Mouse (Mus musculus) forebrain, embryonic 13.5 days (tissue): Measurements from ENCODE around the gene Btk. TPM values are rescaled to one million over a fixed set of nuclear protein-coding genes. Genes with fewer than 3 reads are reported as not detected.

ENCODE experiments used
- ATAC-seq: fragments of 200-750 bp; cut with Nextera tagmentation; 2 replicates; pipeline ENCODE4 v1.8.0; 2017
- H3K27ac ChIP-seq: fragments of 300-500 bp; sonication (generic); 2 replicates; pipeline ENCODE4 v1.5.1; 2015; ENCODE audit warnings: inconsistent platforms, mild to moderate bottlenecking, moderate library complexity
- H3K27me3 ChIP-seq: fragments of 300-500 bp; sonication (generic); 2 replicates; pipeline ENCODE4 v1.6.1; 2015; ENCODE audit warnings: mild to moderate bottlenecking, inconsistent platforms
- H3K36me3 ChIP-seq: fragments of 300-500 bp; sonication (generic); 2 replicates; pipeline ENCODE4 v1.6.1; 2015; ENCODE audit warnings: mild to moderate bottlenecking, inconsistent platforms; ENCODE audit not compliant: poor library complexity, severe bottlenecking
- H3K4me1 ChIP-seq: fragments of 300-500 bp; sonication (generic); 2 replicates; pipeline ENCODE4 v1.6.1; 2015; ENCODE audit warnings: inconsistent platforms
- H3K4me2 ChIP-seq: fragments of 300-500 bp; sonication (generic); 2 replicates; pipeline ENCODE4 v1.6.1; 2015; ENCODE audit warnings: inconsistent platforms, mild to moderate bottlenecking, moderate library complexity
- H3K4me3 ChIP-seq: fragments of 300-500 bp; sonication (generic); 2 replicates; pipeline ENCODE4 v1.5.1; 2015; ENCODE audit warnings: mild to moderate bottlenecking, inconsistent platforms
- H3K9ac ChIP-seq: fragments of 300-500 bp; sonication (generic); 2 replicates; pipeline ENCODE4 v1.6.1; 2015; ENCODE audit warnings: mild to moderate bottlenecking, inconsistent platforms
- H3K9me3 ChIP-seq: fragments of 300-500 bp; sonication (generic); replicated peaks from 2 replicates; pipeline ENCODE4 v1.6.1; 2016; ENCODE audit warnings: inconsistent platforms
- WGBS: fragments of 180-500 bp; shearing (Covaris S2); methylation state at CpG from one replicate; pipeline ENCODE4 v1.1.7; 2015; 5-methylcytosine and 5-hydroxymethylcytosine counted together
- polyA plus RNA-seq: library from polyadenylated mRNA; unstranded; fragments of >200 nt; fragmentation: Nextera tagmentation; extraction: Ambion mirVana; gene quantifications from 2 replicates; pipeline ENCODE4 v1.2.1, GENCODE M21; 2015

Btk gene
- polyA plus RNA-seq, 1 experiment from 2014 or later = 0.21 TPM

- peak overlapping the region; percentile 53 for H3K4me3 ChIP-seq
- H3K36me3 ChIP-seq = no peaks in the 10 kb centered on the region
- 16% methylated on average over 34 of the region's 43 CpGs for WGBS
- peak overlapping the region; percentile 90 for H3K27ac ChIP-seq
- ATAC-seq = peak; percentile 83
- peaks cover 24% of the 10 kb centered on the region for H3K4me1 ChIP-seq
- peak overlapping the region; percentile 65 for H3K9ac ChIP-seq
- H3K4me2 ChIP-seq = peak overlapping the region; percentile 61
- no peaks in the 10 kb centered on the region for H3K27me3 ChIP-seq
- H3K9me3 ChIP-seq = no peaks in the 10 kb centered on the region
These were observed 18.2 kb upstream of the Btk start for GRCm38 (mm10) chrX:134601380-134602120.

GRCm38 (mm10) chrX:134600659-134601379, 17.4 kb upstream of the Btk start, which contains the start of the genes Gla and Hnrnph2:
Gene Gla (minus strand): TSS chrX:134601125.
Gene Hnrnph2 (plus strand): TSS chrX:134601179.
- Histone ChIP-seq H3K4me3 (peak within 1 kb of the TSS; percentile 53), H3K36me3 (no peaks in the 10 kb centered on the region), H3K4me1 (peaks cover 24% of the 10 kb centered on the region), H3K27me3 (no peaks in the 10 kb centered on the region), H3K9ac (peak within 1 kb of the TSS; percentile 65), H3K4me2 (peak within 1 kb of the TSS; percentile 63), H3K9me3 (no peaks in the 10 kb centered on the region), H3K27ac (peak within 1 kb of the TSS; percentile 90)
- ATAC-seq = peak; percentile 99
- 16% methylated on average over 33 of the region's 33 CpGs for WGBS

GRCm38 (mm10) chrX:134599922-134600565, 16.7 kb upstream of the Btk start:
- peak overlapping the region; percentile 53 for H3K4me3 ChIP-seq
- peak; percentile 2; the same call in 1 of the 2 replicates for ATAC-seq
- no peaks in the 10 kb centered on the region for H3K9me3 ChIP-seq
- peak overlapping the region; percentile 61; the same call in 1 of the 2 replicates for H3K27ac ChIP-seq
- no peaks in the 10 kb centered on the region for H3K36me3 ChIP-seq
- H3K4me2 ChIP-seq = peak overlapping the region; percentile 63
- H3K27me3 ChIP-seq = no peaks in the 10 kb centered on the region
- peaks cover 24% of the 10 kb centered on the region for H3K4me1 ChIP-seq
- 32% methylated on average over 10 of the region's 10 CpGs for WGBS
- H3K9ac ChIP-seq = peak overlapping the region; percentile 62

- peaks cover 12% of the 10 kb centered on the region; the same call in 1 of the 2 replicates for H3K36me3 ChIP-seq
These were observed 6.5 kb upstream of the Btk start for GRCm38 (mm10) chrX:134589836-134590235.

GRCm38 (mm10) chrX:134588997-134589396, 5.6 kb upstream of the Btk start:
- H3K9me3 ChIP-seq = no peaks in the 10 kb centered on the region
- peaks cover 6% of the 10 kb centered on the region; the same call in 1 of the 2 replicates for H3K4me1 ChIP-seq
- H3K4me3 ChIP-seq = no peak overlapping the region
- H3K27ac ChIP-seq = no peak overlapping the region
- 87% methylated on average over 3 of the region's 3 CpGs for WGBS
- peaks cover 12% of the 10 kb centered on the region; the same call in 1 of the 2 replicates for H3K36me3 ChIP-seq
- H3K27me3 ChIP-seq = no peaks in the 10 kb centered on the region
- no peak overlapping the region for H3K4me2 ChIP-seq
- no peak overlapping the region for H3K9ac ChIP-seq
- ATAC-seq = no peak

More at GRCm38 (mm10) chrX:134589836-134590235, 6.5 kb upstream of the Btk start:
- Histone ChIP-seq H3K4me1 (peaks cover 6% of the 10 kb centered on the region; the same call in 1 of the 2 replicates), H3K9me3 (no peaks in the 10 kb centered on the region), H3K4me3 (no peak overlapping the region), H3K27me3 (no peaks in the 10 kb centered on the region), H3K9ac (no peak overlapping the region), H3K27ac (no peak overlapping the region), H3K4me2 (no peak overlapping the region)
- 65% methylated on average over 5 of the region's 5 CpGs for WGBS
- ATAC-seq = no peak

- 84% methylated on average over 4 of the region's 4 CpGs for WGBS
- H3K27ac ChIP-seq = no peak overlapping the region
- ATAC-seq = no peak
These were observed 4.9 kb upstream of the Btk start for GRCm38 (mm10) chrX:134588261-134588660.

GRCm38 (mm10) chrX:134586447-134586846, 3.1 kb upstream of the Btk start:
- WGBS = 44% methylated on average over 8 of the region's 8 CpGs
- H3K27me3 ChIP-seq = no peaks in the 10 kb centered on the region
- H3K27ac ChIP-seq = no peak overlapping the region
- no peaks in the 10 kb centered on the region for H3K9me3 ChIP-seq
- no peak for ATAC-seq
- H3K4me1 ChIP-seq = peaks cover 6% of the 10 kb centered on the region; the same call in 1 of the 2 replicates
- H3K36me3 ChIP-seq = peaks cover 12% of the 10 kb centered on the region; the same call in 1 of the 2 replicates
- H3K4me3 ChIP-seq = peak overlapping the region; percentile 52
- peak overlapping the region; percentile 64 for H3K4me2 ChIP-seq
- H3K9ac ChIP-seq = peak overlapping the region; percentile 76

More at GRCm38 (mm10) chrX:134588261-134588660, 4.9 kb upstream of the Btk start:
- H3K27me3 ChIP-seq = no peaks in the 10 kb centered on the region
- H3K9me3 ChIP-seq = no peaks in the 10 kb centered on the region
- no peak overlapping the region for H3K4me3 ChIP-seq
- H3K4me2 ChIP-seq = no peak overlapping the region
- H3K4me1 ChIP-seq = peaks cover 6% of the 10 kb centered on the region; the same call in 1 of the 2 replicates
- H3K36me3 ChIP-seq = peaks cover 12% of the 10 kb centered on the region; the same call in 1 of the 2 replicates
- no peak overlapping the region for H3K9ac ChIP-seq

- ATAC-seq = peak; percentile 98
These were observed 2.0 kb upstream of the Btk start, which contains the start of gene Rpl36a for GRCm38 (mm10) chrX:134585103-134586002. Gene Rpl36a (plus strand): TSS chrX:134585654.

GRCm38 (mm10) chrX:134582270-134582669, 1.1 kb downstream of the Btk start:
- Histone ChIP-seq H3K9ac (no peak overlapping the region), H3K9me3 (no peaks in the 10 kb centered on the region), H3K27ac (no peak overlapping the region), H3K36me3 (no peaks in the 10 kb centered on the region), H3K4me1 (peaks cover 6% of the 10 kb centered on the region; the same call in 1 of the 2 replicates), H3K4me3 (no peak overlapping the region), H3K4me2 (no peak overlapping the region), H3K27me3 (no peaks in the 10 kb centered on the region)
- 84% methylated on average over 11 of the region's 11 CpGs for whole genome bisulfite sequencing
- no peak for ATAC-seq

More at GRCm38 (mm10) chrX:134585103-134586002, 2.0 kb upstream of the Btk start, which contains the start of gene Rpl36a:
- Histone ChIP-seq H3K4me1 (peaks cover 6% of the 10 kb centered on the region; the same call in 1 of the 2 replicates), H3K4me3 (peak within 1 kb of the TSS; percentile 52), H3K36me3 (peaks cover 12% of the 10 kb centered on the region; the same call in 1 of the 2 replicates), H3K9ac (peak within 1 kb of the TSS; percentile 76), H3K9me3 (no peaks in the 10 kb centered on the region), H3K27ac (peak within 1 kb of the TSS; percentile 88), H3K4me2 (peak within 1 kb of the TSS; percentile 64), H3K27me3 (no peaks in the 10 kb centered on the region)
- 24% methylated on average over 45 of the region's 45 CpGs for WGBS

GRCm38 (mm10) chrX:134580528-134581305, 2.7 kb downstream of the Btk start:
- no peak for ATAC-seq
- no peaks in the 10 kb centered on the region for H3K27me3 ChIP-seq

More at GRCm38 (mm10) chrX:134580528-134581305, 2.7 kb downstream of the Btk start:
- H3K36me3 ChIP-seq = no peaks in the 10 kb centered on the region
- no peak overlapping the region for H3K9ac ChIP-seq
- H3K4me2 ChIP-seq = no peak overlapping the region
- no peak overlapping the region for H3K4me3 ChIP-seq
- no peak overlapping the region for H3K27ac ChIP-seq
- no peaks in the 10 kb centered on the region for H3K9me3 ChIP-seq
- H3K4me1 ChIP-seq = no peaks in the 10 kb centered on the region
- WGBS = 86% methylated on average over 14 of the region's 14 CpGs
